Mouse (Mus musculus) right cerebral cortex, postnatal 4 days (tissue): ENCODE measurements around the gene Mcm9.

Experiments used
- DNase-seq: peaks from one replicate; pipeline ENCODE4 v3.0.0-alpha.2; 2022

Gene Mcm9

GRCm38 (mm10) chr10:53580137-53580536 is 50.1 kb downstream of the Mcm9 start:
- DNase-seq: no peak

GRCm38 (mm10) chr10:53568531-53568930 is 61.7 kb downstream of the Mcm9 start:
- DNase-seq: no peak

- no peak for DNase-seq
These were observed 64.7 kb downstream of the Mcm9 start for GRCm38 (mm10) chr10:53565538-53565937.

GRCm38 (mm10) chr10:53562001-53562400 is 68.2 kb downstream of the Mcm9 start:
- no peak for DNase-seq

- DNase-seq: no peak
These were observed 92.6 kb downstream of the Mcm9 start for GRCm38 (mm10) chr10:53537596-53537995.

GRCm38 (mm10) chr10:53532297-53532696 is 97.9 kb downstream of the Mcm9 start:
- no peak for DNase-seq

- peak; percentile 71 for DNase-seq
These were observed 102.1 kb downstream of the Mcm9 start for GRCm38 (mm10) chr10:53527838-53528773.

- DNase-seq: no peak
These were observed 102.9 kb downstream of the Mcm9 start for GRCm38 (mm10) chr10:53527344-53527743.

GRCm38 (mm10) chr10:53526350-53526749 is 103.9 kb downstream of the Mcm9 start:
- no peak for DNase-seq

GRCm38 (mm10) chr10:53525265-53525976 is 104.8 kb downstream of the Mcm9 start:
- no peak for DNase-seq

GRCm38 (mm10) chr10:53519068-53519954 is 110.9 kb downstream of the Mcm9 start:
- no peak for DNase-seq

- DNase-seq: no peak
These were observed 111.7 kb downstream of the Mcm9 start for GRCm38 (mm10) chr10:53518599-53518913.

- DNase-seq: no peak
These were observed 112.3 kb downstream of the Mcm9 start for GRCm38 (mm10) chr10:53517770-53518598.

GRCm38 (mm10) chr10:53512491-53512890 is 117.7 kb downstream of the Mcm9 start:
- DNase-seq: no peak

- peak; percentile 18 for DNase-seq
These were observed 121.0 kb downstream of the Mcm9 start for GRCm38 (mm10) chr10:53509158-53509773.

GRCm38 (mm10) chr10:53508676-53509075 is 121.6 kb downstream of the Mcm9 start:
- no peak for DNase-seq

GRCm38 (mm10) chr10:53505526-53505925 is 124.7 kb downstream of the Mcm9 start:
- DNase-seq: no peak

- DNase-seq: no peak
These were observed 125.2 kb downstream of the Mcm9 start for GRCm38 (mm10) chr10:53505069-53505468.

GRCm38 (mm10) chr10:53502875-53503816 is 127.1 kb downstream of the Mcm9 start:
- peak; percentile 11 for DNase-seq

- DNase-seq: no peak
These were observed 127.8 kb downstream of the Mcm9 start for GRCm38 (mm10) chr10:53502471-53502870.
